Mouse (Mus musculus): ENCODE data around the gene Gale.

GRCm38 (mm10) chr4:136010586-136010985 lies 47.1 kb downstream of the Gale start:
- TF ChIP-seq CTCF (IDR thresholded peaks at IDR 0.05; ENCODE audit: low read depth) (no peak), EP300 (IDR thresholded peaks at IDR 0.05; ENCODE audit: low read depth) (no peak)
